Comparison of ENCODE assay signal across 22 mouse cellular contexts in genomic region chr12:54549659-54550058, GRCm38 (mm10).
DNase-seq lines count a peak whose midpoint lies in the region; ATAC-seq and TF ChIP-seq lines count a peak whose summit lies in the region.
"Had no signal": no experiment of that assay in that cellular context is flagged by ENCODE, and none has a peak within 500 bp of the region (broad histone marks: within the 10 kb centered on the region; RNA-seq: fewer than 3 reads in every experiment).

No protein-coding gene starts in this region.

- H3K79me2 ChIP-seq in liver, adult 2 months (ENCODE audit: control insufficient read depth, insufficient read depth, low read length): no peaks in the 10 kb centered on the region

- no peaks in the 10 kb centered on the region for H3K9me3 ChIP-seq in heart, embryonic 12.5 days (replicated peaks)
- no peaks in the 10 kb centered on the region for H3K9me3 ChIP-seq in liver, embryonic 11.5 days (ENCODE audit: control insufficient read depth, low read length)
- H3K9me3 ChIP-seq: embryonic facial prominence, embryonic 13.5 days; embryonic facial prominence, embryonic 15.5 days; forebrain, embryonic 10.5 days; forebrain, embryonic 12.5 days had no signal

- no peak overlapping the region for H3K4me2 ChIP-seq in heart, embryonic 12.5 days
- H3K4me2 ChIP-seq in liver, embryonic 11.5 days: no peak overlapping the region
- H3K4me2 ChIP-seq: embryonic facial prominence, embryonic 13.5 days; embryonic facial prominence, embryonic 15.5 days; forebrain, embryonic 12.5 days had no signal

- no peak for ATAC-seq in heart, embryonic 12.5 days (ENCODE audit: insufficient number of reproducible peaks, low FRiP score)
- no peak for ATAC-seq in liver, embryonic 11.5 days (replicated peaks; ENCODE audit: low FRiP score)
- ATAC-seq: forebrain, embryonic 14.5 days; forebrain, embryonic 16.5 days had no signal

- no peak overlapping the region for H3K4me3 ChIP-seq in heart, embryonic 12.5 days
- no peak overlapping the region for H3K4me3 ChIP-seq in liver, adult 2 months (ENCODE audit: insufficient read depth, low read depth, low read length)
- no peak overlapping the region for H3K4me3 ChIP-seq in liver, embryonic 11.5 days (ENCODE audit: low read depth, low read length)
- H3K4me3 ChIP-seq: embryonic facial prominence, embryonic 13.5 days; embryonic facial prominence, embryonic 15.5 days; erythroblast, embryonic 14.5 days; forebrain, embryonic 10.5 days; forebrain, embryonic 12.5 days had no signal

- peak; percentile 44 for DNase-seq in heart, adult 11 months
- peak; percentile 85 for DNase-seq in liver, adult 2 months (ENCODE audit: extremely low read depth, low read depth, low spot score)
- DNase-seq in liver, embryonic 11.5 days (ENCODE audit: low spot score): no peak
- peak; percentile 26 for DNase-seq in 416B (ENCODE audit: low read depth)
- DNase-seq: adrenal gland, adult 2 months; adrenal gland, postnatal 10 days; adrenal gland, postnatal 25 days; cerebellum, adult 11 months; cerebellum, adult 18-20 months; cerebellum, adult 8-10 months; cerebellum, adult 9-11 months; cerebellum, postnatal 14 days; cerebellum, postnatal 36 days; embryo, embryonic 11 days had no signal

- no peak overlapping the region for H3K27ac ChIP-seq in heart, embryonic 12.5 days (ENCODE audit: poor library complexity, severe bottlenecking)
- no peak overlapping the region for H3K27ac ChIP-seq in liver, adult 2 months (replicated peaks; ENCODE audit: insufficient read depth, low read depth, low read length)
- no peak overlapping the region for H3K27ac ChIP-seq in liver, embryonic 11.5 days (ENCODE audit: low read depth, low read length)
- H3K27ac ChIP-seq: embryonic facial prominence, embryonic 13.5 days; embryonic facial prominence, embryonic 15.5 days; forebrain, embryonic 10.5 days; forebrain, embryonic 12.5 days had no signal

- H3K9ac ChIP-seq in heart, embryonic 12.5 days: no peak overlapping the region
- H3K9ac ChIP-seq in liver, adult 2 months (ENCODE audit: low read depth, low read length): no peak overlapping the region
- no peak overlapping the region for H3K9ac ChIP-seq in liver, embryonic 11.5 days (ENCODE audit: low read depth, low read length)
- H3K9ac ChIP-seq: embryonic facial prominence, embryonic 13.5 days; embryonic facial prominence, embryonic 15.5 days; forebrain, embryonic 12.5 days had no signal

- no peaks in the 10 kb centered on the region for H3K36me3 ChIP-seq in heart, embryonic 12.5 days
- H3K36me3 ChIP-seq in liver, adult 2 months (ENCODE audit: control insufficient read depth, insufficient read depth, low read length): no peaks in the 10 kb centered on the region
- H3K36me3 ChIP-seq in liver, embryonic 11.5 days (ENCODE audit: control insufficient read depth, insufficient read depth, low read length): no peaks in the 10 kb centered on the region
- H3K36me3 ChIP-seq: embryonic facial prominence, embryonic 13.5 days; embryonic facial prominence, embryonic 15.5 days; forebrain, embryonic 10.5 days; forebrain, embryonic 12.5 days had no signal

- 86% methylated on average over 9 of the region's 9 CpGs for WGBS in heart, embryonic 12.5 days
- 28% methylated on average over 9 of the region's 9 CpGs for WGBS in liver, adult 2 months
- WGBS in liver, embryonic 11.5 days: 84% methylated on average over 9 of the region's 9 CpGs

- no peak for TF ChIP-seq POLR2A in liver, adult 2 months (IDR thresholded peaks at IDR 0.05; ENCODE audit: extremely low read depth, insufficient read depth, low read length)

- no peak for TF ChIP-seq CTCF in liver, adult 2 months (IDR thresholded peaks at IDR 0.05; ENCODE audit: low read depth, low read length)

- no peaks in the 10 kb centered on the region for H3K27me3 ChIP-seq in heart, embryonic 12.5 days (replicated peaks)
- no peaks in the 10 kb centered on the region for H3K27me3 ChIP-seq in liver, adult 2 months (ENCODE audit: control insufficient read depth, insufficient read depth, low read length)
- no peaks in the 10 kb centered on the region for H3K27me3 ChIP-seq in liver, embryonic 11.5 days (replicated peaks; ENCODE audit: control insufficient read depth, insufficient read depth, low read length)
- H3K27me3 ChIP-seq: embryonic facial prominence, embryonic 13.5 days; embryonic facial prominence, embryonic 15.5 days; forebrain, embryonic 12.5 days had no signal

- no peaks in the 10 kb centered on the region for H3K4me1 ChIP-seq in heart, embryonic 12.5 days (replicated peaks)
- H3K4me1 ChIP-seq in liver, adult 2 months (ENCODE audit: control insufficient read depth, insufficient read depth, low read length): 0 out of 2 replicates have a peak, but pooled peaks cover 2% of the 10 kb centered on the region
- no peaks in the 10 kb centered on the region for H3K4me1 ChIP-seq in liver, embryonic 11.5 days (replicated peaks; ENCODE audit: control insufficient read depth, insufficient read depth, low read length)
